Mouse (Mus musculus): ENCODE data around the gene Amph.
"Not testable (repeated sequence)": the region's sequence is repeated elsewhere in the genome, so short reads cannot be mapped to it uniquely, and the experiment has no call there.

The Amph gene

DNA sequence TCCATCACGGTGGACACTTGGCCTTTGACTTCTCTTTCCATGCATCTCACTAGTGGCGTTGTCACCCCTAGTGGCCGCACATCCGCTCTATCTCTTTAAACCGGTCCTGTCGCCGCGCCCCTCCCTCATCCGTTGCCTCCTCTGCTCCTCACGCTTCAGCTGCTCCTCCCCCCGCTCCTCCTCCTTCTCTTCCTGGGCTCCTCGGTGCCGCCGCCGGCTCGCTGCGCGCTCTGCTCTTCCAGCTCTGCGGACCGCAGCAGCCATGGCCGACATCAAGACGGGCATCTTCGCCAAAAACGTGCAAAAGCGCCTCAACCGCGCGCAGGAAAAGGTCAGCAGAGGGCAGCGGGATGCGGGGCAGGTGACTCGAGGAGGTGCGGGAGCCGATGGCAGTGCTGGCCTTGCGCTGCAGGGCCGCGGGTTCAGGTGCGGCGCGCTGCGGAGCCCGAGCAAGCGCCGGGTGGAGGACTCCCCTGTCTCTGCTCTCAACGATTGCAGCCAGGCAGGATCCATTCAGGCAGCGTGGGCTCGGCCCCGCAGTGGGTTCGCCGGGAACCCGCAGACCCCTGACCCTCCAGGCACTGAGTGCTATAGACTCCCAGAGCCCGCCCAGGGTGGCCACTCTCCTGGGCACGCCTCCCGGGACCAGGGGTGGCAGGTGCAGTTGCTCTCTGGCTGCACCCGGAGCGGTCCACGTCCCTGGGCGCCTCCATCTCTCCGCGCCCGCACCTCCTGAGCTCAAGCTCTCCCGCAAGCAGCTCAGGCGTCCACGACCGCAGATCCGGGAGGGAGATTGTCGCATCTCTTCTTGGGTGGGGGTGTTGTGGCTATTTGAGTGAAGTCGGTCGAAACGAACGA, at the start of gene Amph:
Gene Amph (plus strand): TSS at position 35 of the 858 bp plus-strand sequence.
- DNase-seq: peak; percentile 86

DNA sequence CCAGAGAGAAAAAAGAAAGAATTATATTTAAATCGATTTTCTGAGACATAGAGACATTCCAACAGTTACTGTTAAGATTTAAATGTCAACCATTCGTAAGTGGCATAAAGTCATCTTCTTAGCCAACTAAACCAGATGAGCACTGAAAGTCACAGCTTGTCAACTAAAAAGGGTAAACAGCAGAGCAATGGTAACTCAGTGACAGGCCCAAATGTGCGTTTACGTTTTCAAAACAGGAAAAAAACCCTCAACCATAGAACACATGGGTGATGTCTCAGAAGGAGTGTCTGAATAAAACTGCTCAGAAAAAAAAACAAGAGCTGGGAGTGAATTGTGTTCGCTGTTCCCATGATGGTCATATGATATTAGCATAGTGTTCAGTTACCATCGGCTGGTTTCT, 44.4 kb upstream of the Amph start:
- DNase-seq: no peak

DNA sequence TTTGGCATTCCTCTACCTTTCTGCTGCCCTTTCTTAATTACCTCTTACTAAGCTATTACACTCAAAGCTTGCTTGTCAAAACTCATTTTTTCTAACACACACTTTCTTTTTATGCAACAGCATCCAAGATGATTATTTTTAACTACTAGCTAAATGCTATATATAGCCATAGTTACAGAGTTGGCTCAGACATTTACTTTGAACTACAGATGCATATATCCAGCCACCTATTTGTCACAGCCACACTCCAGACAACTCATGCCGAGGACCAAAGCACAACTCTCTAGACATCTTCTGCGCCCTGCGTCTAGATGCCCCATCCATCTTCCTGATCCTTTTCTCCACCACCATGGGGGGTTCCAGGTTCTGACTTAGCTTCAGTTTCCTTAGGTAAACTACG, 33.2 kb upstream of the Amph start:
- no peak for DNase-seq

DNA sequence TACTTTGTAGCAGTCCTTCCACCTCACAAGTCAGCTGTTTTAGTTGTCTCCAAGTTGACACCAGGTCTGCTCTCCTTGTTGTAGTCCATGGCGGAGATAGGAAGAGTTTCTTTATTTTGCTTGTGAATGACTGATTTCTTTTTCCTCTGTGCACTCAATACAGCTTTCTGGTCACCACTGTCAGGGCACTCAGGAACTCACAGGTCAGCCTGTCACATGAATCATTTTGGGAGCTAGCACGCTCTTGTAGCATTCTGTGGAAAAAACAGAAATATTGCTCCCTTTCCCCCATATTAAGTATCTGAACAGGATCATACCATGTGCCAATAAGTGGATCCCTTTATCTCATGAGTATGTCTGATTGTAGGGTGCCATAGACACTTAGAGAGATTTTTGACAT, 14.8 kb upstream of the Amph start:
- DNase-seq: not testable (repeated sequence)

DNA sequence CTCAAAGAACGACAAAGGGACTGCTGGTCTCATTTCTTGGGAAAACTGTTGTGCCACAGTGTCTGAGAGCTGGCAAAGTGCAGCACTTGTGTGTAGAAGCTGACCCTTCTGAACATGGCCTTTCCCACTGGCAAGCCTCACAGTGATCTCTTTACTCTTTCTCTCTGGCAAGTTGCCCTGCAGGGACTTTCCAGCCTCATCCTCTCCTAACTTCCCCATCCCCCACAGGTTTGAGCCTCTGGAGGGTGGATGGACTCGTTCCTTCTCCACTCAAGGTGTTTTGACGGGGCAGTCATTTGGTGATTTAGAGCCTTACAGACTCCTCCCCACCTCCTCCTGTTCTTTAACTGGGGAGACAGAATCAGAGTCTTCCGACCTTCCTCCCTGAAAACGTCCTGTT, 319 bp upstream of the Amph start:
- no peak for DNase-seq

DNA sequence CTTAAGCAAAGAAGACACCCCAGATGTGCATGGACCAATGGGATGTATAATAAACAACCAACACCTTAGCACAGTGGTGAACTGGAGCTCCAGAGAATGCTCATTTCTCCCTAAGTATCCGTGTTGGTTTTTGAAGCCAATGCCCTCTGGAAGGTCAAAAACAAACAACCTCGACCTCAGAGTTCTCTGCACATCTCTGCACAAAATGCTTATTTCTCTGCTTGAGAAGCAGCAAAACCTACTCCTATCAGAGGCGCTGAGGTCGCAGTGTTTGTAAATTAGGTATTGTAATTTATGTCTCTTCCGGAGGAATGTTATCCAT, 985 bp downstream of the Amph start:
- DNase-seq: peak; percentile 11

DNA sequence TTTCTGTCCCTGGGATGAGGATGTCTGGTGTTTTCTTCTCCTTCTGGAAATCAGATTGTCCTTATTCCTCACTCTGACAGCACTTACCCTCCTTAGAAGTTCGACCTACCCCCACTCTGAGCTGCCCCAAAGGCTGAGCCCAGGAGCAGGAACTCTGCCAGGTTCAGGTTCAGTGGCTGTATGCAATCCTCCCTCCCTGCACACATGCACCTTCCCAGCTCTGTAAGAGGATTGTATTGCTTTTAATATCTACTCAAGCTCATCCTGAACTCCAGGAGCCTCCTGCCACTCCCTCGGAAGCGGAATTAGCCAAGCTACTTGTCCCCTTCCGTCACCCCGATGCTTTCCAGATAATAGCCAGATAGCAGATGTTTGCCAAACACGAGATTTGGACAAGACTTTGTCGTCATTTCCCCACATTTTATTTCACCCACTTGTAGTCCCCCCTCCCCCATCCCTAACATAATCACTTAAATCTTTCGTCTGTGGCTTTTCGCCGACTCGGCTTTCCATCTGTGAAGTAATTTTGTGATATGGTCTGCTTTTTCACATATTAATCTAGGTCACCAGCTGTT, 1.7 kb downstream of the Amph start:
- peak; percentile 6 for DNase-seq

DNA sequence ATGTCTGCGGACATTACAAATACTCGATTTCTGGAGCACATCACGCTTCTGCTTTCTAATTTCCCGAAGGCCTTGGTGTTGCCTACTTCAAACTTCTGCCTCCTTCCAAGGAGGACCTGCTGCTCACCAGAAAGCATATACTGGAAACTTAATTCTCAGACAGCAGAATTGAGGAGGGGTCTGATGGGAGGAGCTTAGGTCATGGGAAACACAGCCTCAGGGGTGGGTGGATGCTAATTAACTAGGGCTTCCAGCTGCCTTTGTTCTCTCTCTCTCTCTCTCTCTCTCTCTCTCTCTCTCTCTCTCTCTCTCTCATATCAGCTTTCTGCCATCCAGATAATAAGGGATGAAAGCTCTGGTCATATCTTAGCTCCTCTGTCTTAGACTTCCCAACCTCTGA, 5.6 kb downstream of the Amph start:
- peak; percentile 32 for DNase-seq

DNA sequence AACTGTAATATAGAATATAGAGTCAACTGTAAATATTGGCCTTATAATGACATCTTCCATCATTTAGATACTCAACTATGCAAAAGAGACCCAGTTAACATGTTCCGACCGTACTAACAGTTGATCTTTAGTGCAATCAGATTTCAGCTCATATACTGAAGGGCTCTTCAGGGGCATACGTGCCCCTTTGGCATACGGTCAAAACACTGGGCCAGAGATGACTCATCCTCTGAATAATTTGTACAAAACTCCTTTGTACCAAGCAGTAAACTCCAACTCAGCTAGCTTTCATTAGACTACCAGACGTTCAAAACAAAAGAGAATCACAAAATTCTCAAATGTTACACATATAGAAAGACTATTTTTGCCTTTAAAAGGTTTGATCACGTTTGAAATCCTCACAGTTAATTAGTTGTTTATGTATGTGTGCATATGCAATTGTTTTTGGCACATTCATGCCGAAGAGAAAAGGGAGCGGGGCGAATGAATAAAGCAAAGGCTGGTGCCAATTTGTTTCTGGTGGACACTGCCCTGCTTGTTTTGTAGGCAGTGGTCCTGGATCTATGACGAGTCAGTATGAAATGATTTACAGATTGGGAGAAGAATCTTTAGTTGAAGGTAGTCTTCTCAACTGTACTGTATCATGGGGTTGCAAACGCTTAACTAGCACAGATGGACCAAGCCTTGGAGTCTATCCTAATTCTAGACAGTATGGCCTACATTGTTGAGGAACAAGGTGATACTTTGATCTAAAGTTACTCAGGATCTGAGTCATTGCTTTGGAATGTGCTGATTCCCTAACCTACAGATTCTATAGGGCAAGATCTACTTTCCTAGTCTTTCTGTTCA, 8.3 kb downstream of the Amph start:
- no peak for DNase-seq

DNA sequence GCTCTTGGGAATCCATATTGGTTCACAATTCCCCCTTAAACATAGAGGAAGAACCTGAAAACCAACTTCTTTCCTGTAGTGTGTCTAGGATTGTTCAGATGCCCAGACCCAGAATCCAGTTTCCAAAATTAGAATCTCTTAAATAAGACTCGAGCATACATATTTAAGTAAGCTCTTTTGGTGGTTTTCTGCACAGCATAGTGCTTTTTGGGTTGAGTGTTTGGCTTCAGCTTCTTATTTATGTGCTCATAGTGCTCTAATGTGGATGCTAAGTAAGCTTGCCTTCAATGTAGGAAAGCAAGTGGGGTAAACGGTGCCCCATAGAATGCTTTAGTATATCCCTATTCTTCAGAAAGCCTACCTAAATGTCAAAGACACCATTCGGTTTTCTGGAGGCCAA, 9.0 kb downstream of the Amph start:
- no peak for DNase-seq

DNA sequence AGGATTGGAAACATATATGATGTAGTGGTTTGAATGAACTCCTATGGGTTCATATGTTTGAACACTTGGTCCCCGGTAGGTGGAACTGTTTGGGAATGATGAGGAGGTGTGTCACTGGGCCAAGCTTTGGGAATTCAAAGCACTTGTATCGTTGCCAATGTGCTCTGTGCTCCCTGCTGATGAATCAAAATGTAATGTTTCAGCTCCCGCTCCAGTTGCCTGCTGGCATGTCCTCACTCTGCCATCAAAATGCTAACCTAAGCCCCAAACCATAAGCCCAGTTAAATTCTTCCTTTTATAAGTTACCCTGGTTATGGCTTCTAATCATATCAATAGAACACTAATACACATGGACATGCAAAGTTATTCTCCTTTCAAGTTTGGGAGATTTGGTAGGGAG, 24.6 kb downstream of the Amph start:
- DNase-seq: no peak

DNA sequence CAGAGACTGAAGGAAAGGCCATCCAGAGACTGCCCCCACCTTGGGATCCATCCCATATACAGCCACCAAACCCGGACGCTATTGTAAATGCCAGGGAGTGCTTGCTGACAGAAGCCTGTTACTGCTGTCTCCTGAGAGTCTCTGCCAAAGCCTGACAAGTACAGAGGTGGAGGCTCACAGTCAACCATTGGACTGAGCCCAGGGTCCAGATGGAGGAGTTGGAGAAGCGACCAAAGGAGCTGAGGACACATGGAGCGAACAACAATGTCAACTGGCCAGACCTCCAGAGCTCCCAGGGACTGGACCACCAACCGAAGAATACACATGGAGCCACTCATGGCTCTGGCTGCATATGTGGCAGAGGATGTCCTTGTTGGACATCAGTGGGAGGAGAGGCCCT, 26.3 kb downstream of the Amph start:
- DNase-seq: no peak

DNA sequence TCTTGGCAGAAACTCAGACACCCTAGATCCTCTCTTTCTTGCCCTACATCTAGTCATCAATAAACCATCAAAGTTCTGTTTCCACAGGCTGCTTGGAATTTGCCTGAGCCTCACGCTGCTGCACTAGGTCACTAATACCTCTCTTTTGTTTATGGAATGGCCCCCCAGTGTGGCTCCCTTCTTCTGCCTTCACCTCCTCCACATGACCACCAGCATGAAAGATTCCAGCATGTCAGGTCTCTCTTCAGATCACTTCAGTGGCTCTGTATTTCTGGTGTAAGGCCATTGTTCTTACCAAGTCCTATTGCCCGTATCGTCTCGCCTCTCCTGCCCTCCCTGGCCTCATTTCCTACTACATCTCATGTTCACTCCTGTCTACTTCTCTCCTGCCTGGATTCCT, 39.3 kb downstream of the Amph start:
- DNase-seq: no peak

DNA sequence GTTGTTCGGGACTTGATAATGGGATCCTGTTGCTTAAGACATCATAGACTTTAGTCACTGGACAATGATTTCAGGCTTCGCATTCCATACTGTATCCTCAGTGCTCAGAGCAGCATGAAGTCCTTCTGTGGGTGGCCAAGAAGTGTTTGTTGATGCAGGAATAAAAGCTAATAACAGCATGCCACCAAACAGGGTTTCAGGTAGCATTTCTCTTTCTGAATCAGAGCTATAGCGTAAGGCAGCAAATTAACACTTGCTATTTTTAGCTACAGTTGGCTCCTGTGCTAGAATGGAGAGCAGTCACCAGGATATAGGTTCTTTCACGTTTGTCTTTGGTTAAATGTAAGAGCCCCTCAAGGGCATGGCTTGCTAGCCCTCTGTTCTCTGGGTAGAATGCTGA, 40.3 kb downstream of the Amph start:
- DNase-seq: no peak

DNA sequence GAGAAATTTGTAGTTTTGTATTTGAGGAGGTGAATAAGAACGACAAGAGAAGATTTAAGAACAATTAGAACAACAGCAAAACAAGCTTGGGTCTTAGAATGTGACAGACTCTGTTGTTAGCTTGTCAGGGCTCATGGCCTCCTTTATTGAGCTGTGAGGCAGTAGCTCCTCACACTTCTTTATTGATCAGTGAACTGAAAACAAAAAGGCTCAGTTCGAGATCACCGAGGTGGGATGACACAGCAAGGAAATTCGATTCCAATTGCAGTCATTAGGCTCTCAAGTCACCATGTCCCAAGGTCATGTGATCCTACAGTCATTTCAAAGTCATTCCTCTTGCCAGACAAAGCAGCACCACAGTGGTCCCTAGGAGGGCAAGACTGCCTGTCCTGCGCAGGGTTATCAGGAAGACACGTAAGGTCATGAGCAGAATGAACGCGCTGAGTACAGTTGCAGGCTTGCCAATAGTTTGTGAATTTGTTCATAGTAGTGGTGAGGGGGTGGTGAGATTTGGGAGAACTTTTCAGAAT, 41.2 kb downstream of the Amph start:
- DNase-seq: peak; percentile 13

DNA sequence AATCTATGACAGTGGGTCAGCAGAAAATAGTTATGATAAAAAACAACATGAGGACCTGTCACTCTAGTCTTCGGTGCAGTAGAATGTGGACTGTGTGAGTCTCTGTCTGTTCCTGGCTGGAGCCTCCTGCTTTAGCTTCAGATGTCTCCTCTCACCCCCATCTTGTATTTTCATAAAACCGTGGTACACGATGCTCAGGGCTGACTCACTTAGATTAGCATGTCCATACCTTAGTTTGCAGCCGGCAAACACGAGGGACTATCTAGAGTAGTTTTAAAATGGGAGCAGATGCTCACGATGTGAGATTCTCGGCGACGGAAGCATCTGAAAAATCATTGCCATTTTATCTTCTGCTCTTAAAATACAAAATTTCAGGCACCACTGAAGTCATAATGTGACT, 54.5 kb downstream of the Amph start:
- DNase-seq: no peak

DNA sequence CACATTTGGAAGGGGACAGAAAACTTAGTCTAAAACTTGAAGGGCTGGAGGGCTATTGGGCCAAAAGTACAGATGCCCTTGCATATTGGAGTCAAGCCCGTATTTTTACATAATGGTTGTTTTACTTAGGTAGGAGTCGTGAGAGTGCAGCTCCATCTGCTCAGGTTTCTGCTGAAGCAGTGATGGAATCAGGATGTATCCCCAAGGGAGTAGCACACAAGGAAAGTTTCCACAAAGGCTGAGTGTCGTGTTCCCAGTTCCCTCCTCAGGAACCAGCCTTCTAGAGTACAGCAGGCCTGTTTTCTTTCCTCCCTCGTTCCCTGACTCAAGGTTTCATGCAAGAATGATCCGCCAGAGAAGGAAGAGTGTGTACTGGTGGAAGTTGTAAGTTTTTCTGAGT, 56.4 kb downstream of the Amph start:
- DNase-seq: no peak

DNA sequence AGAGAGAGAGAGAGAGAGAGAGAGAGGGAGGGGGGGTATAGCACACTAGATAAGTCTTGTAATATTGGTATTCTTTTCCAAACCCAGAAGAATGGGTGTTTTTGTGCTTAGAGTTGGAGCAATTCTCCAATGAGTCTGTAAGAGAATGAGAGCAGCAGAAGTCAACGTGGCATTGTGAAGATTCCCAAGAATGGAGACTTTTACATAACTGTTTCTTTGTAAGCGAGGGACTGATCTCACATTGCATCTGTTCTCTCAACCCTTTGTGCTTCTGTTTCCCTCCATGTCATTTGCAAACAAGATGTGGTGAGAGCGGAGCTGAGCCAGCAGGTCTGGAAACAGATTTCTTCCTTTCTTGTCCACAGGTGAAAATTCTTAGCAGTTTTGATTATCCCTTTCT, 60.4 kb downstream of the Amph start:
- DNase-seq: no peak

DNA sequence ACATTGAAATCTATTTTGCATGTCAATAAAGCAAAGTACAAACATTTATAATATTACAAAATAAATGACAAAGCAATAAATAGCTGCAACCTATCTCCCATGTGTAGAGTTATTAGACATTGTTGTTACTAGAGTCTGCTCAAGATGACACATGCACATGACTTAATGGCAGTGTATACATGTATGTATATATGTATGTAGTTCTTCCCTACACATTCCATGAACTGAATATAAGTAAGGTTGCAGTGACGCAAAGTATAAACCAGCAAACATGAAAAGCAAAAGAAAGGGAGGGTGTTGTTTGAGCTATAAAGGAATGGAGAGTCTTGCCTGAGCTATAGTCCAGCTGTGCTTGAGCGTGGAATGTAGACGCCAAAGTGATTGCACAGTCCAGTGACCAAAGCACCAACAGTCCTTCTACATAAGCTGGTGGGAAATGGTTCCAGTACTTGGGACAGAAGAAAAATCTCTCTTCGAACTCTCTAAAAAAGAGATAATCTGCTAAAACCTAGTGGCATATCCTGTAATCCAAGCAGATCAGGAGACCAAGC, 66.9 kb downstream of the Amph start:
- no peak for DNase-seq

DNA sequence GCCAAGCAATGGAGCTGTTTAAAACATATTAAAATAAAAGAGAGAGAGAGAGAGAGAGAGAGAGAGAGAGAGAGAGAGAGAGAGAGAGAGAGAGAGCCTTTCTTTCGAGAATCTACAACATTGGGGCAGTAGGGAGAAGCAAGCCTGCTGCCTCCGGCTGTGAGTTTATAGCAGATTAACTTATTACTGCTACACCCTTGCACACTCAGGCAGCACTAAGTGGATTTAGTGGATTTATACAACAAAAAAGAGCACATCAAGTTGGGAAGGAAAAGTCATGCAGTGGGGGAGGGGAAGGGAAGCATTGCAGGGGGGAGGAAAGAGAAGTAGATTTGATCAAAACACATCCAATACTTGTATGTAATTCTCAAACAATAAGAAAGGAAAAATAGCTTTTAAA, 73.5 kb downstream of the Amph start:
- no peak for DNase-seq

DNA sequence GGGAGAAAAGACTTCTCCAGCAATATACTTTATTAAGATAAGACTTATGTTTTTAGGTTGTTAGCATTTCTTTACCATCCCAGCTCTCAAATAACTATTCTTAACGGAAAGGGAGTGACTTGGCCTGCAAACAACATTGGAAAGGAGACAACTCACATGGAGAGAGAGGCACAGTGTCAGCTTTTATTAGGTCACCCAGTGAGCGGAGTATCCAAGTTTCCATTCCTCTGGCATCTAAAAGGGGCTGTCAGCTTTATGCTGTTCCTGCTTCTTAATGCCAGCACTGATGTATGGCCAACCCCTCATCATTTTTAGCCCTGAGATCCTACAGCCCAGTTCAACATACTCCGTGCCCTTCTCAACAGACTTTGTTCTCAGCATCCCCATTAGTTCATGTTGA, 74.3 kb downstream of the Amph start:
- no peak for DNase-seq

DNA sequence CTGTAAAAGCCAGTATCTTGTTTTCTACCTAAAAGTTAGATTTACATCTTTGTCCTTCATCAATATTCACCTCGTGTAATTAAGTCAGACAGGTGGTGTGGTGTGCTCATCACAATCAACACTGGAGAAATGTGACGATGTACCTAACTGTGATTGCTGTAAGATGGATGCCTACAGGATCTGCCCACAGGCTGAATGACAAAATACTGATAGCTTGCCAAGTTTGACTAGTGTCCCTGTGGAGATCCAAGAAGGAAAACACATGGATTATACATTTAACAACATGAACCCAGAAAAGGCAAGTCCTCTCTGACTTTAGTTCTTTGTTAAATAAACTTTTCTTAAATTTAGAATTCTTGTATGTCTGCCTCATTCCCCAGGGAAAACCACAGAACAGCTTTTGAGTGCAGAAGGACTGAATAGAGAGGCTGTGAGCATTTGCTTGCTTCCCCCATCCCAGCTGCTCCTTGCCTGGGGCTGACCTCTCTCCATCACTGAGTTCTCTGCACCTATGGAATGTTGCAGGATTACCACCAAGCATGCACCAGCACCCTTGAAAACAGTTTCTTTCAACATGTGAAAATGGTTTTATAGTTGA, 77.2 kb downstream of the Amph start:
- DNase-seq: no peak

DNA sequence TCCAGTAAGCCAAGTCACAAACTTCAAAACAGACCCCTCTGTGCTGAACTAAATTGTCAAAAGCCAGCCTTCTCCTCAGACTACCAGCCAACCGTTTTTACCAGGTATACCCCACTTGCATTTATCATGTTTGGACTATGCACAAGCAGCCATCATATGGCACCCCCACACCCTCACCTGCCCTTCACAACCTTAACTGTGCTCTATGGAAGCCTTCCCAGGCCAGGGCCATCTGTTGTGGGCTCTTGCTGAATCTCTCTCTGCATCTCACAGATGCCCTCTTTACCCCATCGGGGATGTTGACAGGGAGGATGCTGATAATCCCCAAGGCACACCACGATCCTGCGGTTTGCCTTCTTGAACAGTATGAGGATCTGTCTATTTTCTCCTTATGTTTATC, 77.9 kb downstream of the Amph start:
- no peak for DNase-seq
